Mouse (Mus musculus) adrenal gland, postnatal 14 days (tissue): Measurements from ENCODE around the gene Atp8b3. TPM values are rescaled to one million over a fixed set of nuclear protein-coding genes. Genes with fewer than 3 reads are reported as not detected.
A peak's percentile ranks its signal among the peaks of the same experiment; 100 is the strongest.

Source experiments
- DNase-seq: peaks from one replicate; pipeline ENCODE4 v3.0.0; 2021; ENCODE audit warnings: mixed read lengths
- total RNA-seq: library from RNA; stranded (reverse); gene quantifications from 2 replicates; pipeline ENCODE4 v1.2.3, GENCODE M21; 2021

The Atp8b3 gene
- total RNA-seq, 1 experiment from 2014 or later, result 0.19 TPM

DNA sequence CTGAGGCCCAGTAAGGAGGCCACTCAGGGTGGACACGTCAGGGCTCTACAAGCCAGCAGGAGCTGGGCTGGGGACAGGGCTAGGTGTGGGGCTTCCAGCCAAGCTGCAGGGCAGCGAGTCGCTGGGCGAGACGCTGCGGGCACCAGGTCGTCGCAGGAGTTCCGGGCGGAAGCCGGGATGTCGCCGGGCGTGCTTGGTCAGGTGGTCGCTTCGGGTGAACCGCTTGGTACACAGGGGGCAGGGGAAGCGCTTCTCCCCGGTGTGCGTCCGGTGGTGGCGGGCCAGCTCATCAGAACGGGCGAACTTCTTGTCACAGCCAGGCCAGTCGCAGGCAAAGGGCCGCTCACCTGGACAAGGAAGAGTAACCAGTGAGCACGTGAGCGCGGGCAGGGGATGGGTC lies 30.0 kb upstream of the Atp8b3 start:
- no peak for DNase-seq

GRCm38 (mm10) chr10:80566375-80567092 lies 27.6 kb upstream of the Atp8b3 start:
- peak; percentile 91 for DNase-seq

DNA sequence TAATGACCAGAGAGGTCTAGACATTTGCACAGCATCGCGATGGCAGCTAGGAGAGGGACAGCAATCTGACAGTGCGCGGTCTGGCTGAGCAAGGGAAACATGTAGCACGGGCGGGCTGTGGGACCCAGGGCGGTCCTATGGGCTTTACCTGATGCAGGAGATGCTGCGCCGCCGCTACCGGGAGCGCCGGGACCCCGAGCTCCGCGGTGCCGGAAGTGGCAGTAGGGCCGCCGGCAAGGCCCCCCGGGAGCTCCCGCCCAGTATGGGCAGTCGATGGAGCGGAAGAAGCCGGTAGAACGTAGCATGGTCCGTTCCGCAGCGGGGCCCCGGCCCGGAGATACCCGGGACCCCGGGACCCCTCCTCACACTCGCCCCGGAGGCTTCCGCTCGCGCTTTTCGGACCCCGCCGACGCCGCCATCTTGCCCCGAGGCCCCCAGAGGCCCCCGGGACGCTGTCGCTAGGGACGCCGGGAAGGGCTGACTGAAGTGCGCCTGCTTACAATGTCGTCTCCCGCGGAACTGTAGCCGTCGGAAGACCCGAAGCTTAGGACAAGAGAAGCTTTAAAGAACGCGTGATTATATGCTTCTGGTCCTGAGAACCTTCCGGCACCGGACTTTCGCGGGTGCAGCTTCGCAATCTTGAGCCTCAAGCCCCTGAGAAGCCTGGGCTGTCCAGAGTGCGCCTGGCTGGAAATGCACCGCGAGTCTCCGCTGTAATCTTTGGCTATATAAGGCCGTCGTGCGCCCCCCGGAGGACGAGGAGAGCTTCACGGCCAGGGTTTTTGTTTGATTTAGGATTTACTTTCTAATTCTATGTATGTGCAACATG lies 22.4 kb upstream of the Atp8b3 start, which contains the start of gene Rexo1:
TSS of gene Rexo1 (minus strand) at position 445 of the 829 bp plus-strand sequence.
- DNase-seq, result peak; percentile 96

DNA sequence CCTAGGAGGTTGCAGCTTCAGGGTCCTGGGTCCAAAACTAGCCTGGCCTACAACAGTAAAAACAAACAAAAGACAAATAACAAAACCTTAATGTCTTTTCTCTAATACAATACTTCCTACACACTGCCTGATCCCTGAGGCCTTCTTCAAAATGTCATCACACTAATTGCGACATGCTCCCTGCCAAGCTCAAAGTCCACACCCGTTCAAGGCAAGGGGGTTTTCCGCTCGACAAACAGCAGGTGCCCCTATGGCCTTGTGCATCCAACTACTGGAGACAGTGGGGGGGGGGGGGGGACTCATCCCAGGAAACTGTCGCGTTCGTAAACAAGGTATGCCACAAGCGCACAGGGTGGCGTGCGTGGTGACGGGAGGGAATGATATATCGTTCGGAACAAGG lies 21.7 kb upstream of the Atp8b3 start:
- no peak for DNase-seq

- no peak for DNase-seq
Measured at GRCm38 (mm10) chr10:80559431-80559830, 20.5 kb upstream of the Atp8b3 start.

- peak; percentile 94 for DNase-seq
Measured at GRCm38 (mm10) chr10:80557346-80557965, 18.5 kb upstream of the Atp8b3 start.

DNA sequence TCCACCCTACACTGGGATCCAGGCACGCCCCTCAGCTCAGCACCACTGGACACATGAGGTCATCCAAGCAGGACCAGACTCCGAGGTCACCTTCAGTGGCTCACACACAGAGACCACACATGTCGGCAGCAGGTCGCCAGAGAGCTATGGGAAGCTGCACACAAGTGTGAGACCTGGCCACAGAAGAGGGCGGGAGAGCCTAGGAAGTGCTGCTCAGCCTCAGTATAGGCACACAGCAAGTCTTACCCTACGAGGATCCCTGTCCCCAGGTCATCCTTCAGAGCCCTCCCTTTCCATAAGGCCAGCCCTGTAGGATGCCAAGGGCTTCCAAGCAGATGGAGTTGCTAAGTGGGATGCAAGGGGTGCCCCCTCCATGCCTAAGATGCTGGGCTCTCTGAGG lies 15.1 kb upstream of the Atp8b3 start:
- no peak for DNase-seq

- DNase-seq, result no peak
Measured at GRCm38 (mm10) chr10:80553575-80553974, 14.7 kb upstream of the Atp8b3 start.

DNA sequence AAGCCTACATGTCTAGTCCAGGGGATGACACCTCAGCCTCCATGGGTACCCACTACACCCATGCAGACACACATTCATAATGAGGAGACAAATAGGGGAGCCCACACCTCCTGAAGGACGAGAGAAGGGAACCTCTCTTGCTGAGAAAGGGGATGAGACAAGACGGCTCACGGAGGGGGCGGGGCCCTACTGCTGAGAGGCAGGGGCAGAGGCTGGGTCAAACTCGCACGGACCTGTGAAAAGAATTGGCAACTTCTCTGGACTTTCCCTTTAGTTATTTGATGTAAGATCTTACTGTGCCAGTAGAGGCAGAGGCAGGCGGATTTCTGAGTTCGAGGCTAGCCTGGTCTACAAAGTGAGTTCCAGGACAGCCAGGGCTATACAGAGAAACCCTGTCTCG lies 13.4 kb upstream of the Atp8b3 start:
- no peak for DNase-seq

- peak; percentile 57 for DNase-seq
Measured at GRCm38 (mm10) chr10:80549279-80549678, 10.4 kb upstream of the Atp8b3 start.

DNA sequence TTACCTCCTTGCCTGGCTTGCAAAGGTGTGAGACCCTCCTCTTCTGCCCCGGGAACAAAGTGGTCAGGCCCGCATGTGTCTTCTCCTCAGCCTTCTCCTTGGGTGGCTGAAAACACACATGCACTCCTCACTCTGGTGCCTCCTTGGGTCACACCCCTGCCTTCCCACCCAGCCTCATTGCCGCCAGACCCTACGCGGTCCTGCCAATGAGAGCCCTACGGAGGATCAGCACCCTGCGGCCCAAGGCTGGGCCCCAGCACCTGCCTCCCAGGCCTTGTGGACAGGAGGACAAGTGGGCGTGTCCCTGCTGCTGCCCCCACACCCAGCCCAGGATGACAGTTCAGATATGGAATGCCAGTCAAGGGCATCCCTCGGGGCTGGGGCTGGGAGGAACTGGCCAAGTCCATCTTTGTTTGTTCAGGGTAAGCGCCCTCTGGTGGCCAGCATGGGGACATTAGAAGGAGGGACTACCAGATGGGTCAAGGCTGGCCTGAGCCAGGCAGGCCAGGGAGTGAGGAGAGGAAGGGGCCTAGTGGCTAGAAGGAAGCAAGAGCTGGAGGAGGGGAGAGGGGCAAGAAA lies 9.6 kb upstream of the Atp8b3 start:
- DNase-seq, result peak; percentile 95

- DNase-seq, result peak; percentile 50
Measured at GRCm38 (mm10) chr10:80547539-80547938, 8.6 kb upstream of the Atp8b3 start.

DNA sequence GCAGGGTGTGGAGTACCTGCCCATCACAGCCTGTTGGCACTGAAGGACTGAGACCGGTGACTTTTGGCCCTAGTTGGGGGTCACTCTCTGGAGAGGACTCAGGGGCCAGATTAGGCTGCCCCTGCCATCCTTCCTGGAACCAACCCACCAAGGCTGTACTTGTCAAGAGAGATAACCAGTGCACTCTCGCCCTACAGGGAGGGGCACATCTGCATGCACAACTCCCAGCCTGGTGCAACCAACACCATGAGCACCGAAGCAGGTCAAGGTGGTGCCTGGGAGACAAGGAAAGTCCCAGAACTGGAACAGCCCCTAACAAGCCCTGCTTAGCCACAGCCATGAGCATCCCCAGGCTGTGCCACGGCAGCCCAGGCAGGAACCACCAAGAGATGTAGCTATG lies 8.0 kb upstream of the Atp8b3 start:
- peak; percentile 18 for DNase-seq

GRCm38 (mm10) chr10:80545590-80545989 lies 6.7 kb upstream of the Atp8b3 start:
- DNase-seq, result peak; percentile 49

GRCm38 (mm10) chr10:80543873-80544272 lies 4.9 kb upstream of the Atp8b3 start:
- DNase-seq, result no peak

GRCm38 (mm10) chr10:80539493-80539892 lies 569 bp upstream of the Atp8b3 start:
- DNase-seq, result peak; percentile 63

DNA sequence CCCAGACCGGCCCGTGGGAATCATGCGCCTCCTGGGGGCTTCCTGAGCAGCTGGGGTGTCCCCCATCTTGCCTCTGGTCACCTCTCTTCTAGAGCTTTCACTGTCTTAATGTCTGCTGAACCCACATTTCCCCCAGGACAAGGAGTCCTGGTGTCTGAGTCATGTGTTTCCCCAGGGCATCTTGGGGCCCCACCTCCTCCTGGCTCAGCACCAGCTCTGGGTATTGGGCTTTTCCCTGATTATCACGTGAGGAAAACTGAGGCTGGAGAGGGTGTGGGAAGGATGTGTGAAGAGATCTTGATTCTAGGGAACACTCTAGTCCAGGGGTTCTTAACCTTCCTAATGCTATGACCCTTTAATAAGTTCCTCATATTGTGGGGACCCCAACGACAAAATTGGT lies 744 bp downstream of the Atp8b3 start:
- peak; percentile 72 for DNase-seq

DNA sequence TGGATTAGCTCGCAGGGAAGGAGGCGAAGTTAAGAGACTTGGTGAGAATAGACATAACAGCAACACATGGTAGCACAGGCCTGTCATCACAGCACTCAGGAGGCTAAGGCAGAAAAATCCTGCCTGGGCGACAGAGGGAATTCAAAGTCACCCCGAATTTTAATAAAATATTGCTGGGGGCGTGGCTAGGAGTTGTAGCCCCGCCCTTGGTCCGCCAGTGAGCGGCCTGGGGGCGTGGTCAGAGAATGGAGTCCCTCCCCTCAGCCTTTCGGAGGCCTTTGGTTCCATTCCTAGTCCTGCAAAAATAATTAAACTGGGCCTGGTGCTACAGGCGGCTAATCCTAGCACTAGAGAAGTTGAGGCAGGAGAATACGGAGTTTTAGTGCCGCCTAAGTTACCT lies 3.2 kb downstream of the Atp8b3 start:
- no peak for DNase-seq

GRCm38 (mm10) chr10:80535071-80535470 lies 3.9 kb downstream of the Atp8b3 start:
- DNase-seq, result no peak

- peak; percentile 77 for DNase-seq
Measured at GRCm38 (mm10) chr10:80533704-80534103, 5.2 kb downstream of the Atp8b3 start.

DNA sequence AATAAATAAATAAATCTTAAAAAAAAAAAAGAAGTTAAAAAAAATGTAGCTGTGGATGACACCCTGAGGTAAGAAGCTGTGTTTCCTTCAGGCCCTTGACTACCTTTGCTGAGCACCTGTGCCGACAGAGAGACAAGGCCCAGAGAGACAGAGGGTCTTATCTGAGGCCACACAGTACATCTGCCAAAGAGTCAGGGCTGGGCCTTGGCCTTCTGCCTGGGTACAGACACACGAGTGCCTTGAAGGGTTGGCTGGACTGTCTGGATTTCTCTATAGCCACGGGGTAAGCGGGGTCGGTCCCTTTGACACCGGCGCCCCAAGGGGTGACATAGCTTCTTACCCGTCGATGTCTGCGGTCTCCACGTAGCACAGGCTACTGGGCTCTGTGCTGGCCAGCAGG lies 6.1 kb downstream of the Atp8b3 start:
- no peak for DNase-seq

DNA sequence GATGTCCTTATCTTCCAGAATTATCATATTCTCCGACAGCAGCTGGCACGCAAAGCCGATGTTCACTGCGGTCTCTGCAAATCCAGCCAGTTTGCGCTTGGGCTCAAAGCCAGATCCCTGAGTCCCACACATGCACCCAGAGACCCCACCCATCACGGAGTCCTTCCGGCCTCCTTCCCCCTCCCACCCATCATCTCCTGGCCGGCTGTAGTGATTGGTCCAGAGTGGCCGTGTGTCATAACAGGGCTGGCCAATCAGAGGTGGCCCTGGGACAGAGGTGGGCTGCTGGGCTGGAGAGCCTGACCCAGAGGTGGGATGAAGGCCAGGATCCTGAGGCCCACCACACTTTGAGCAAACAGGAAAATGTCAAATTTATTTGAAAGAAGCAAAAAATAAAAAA lies 12.8 kb downstream of the Atp8b3 start:
- no peak for DNase-seq

- DNase-seq, result no peak
Measured at GRCm38 (mm10) chr10:80523299-80523698, 15.6 kb downstream of the Atp8b3 start.
